Mouse (Mus musculus): ENCODE measurements around the gene Plxna2. TPM values are rescaled to one million over a fixed set of nuclear protein-coding genes. Genes with fewer than 3 reads are reported as not detected.

The Plxna2 gene
- total and polyA plus RNA-seq, 2 experiments from 2014 or later = 9.9 to 43.6 TPM

GRCm38 (mm10) chr1:194816913-194817312 lies 198.9 kb downstream of the Plxna2 start:
- peak; percentile 88 for TF ChIP-seq CTCF (IDR thresholded peaks at IDR 0.05)

GRCm38 (mm10) chr1:194820953-194821352 lies 202.9 kb downstream of the Plxna2 start:
- no peak for TF ChIP-seq CTCF (IDR thresholded peaks at IDR 0.05)
- Histone ChIP-seq H3K27me3 (ENCODE audit: insufficient read depth, low read length) (no peaks in the 10 kb centered on the region), H3K27ac (ENCODE audit: low read depth, low read length) (no peak overlapping the region), H3K9ac (replicated peaks; ENCODE audit: low read length, poor library complexity, severe bottlenecking) (no peak overlapping the region), H3K36me3 (ENCODE audit: insufficient read depth, low read length) (no peaks in the 10 kb centered on the region), H3K4me1 (ENCODE audit: insufficient read depth, low read length) (no peaks in the 10 kb centered on the region), H3K4me2 (ENCODE audit: low read depth, low read length, poor library complexity, severe bottlenecking) (no peak overlapping the region), H3K4me3 (ENCODE audit: low read depth, low read length) (no peak overlapping the region), H3K9me3 (ENCODE audit: low read length) (no peaks in the 10 kb centered on the region)
- DNase-seq (ENCODE audit: low spot score) = no peak
- WGBS = 82% methylated on average over 4 of the region's 4 CpGs
- no peak for ATAC-seq (ENCODE audit: low FRiP score)

More at GRCm38 (mm10) chr1:194816913-194817312, 198.9 kb downstream of the Plxna2 start:
- 40% methylated on average over 2 of the region's 2 CpGs for WGBS
- Histone ChIP-seq H3K4me1 (ENCODE audit: insufficient read depth, low read length) (no peaks in the 10 kb centered on the region), H3K27me3 (ENCODE audit: insufficient read depth, low read length) (no peaks in the 10 kb centered on the region), H3K9ac (replicated peaks; ENCODE audit: low read length, poor library complexity, severe bottlenecking) (no peak overlapping the region), H3K4me3 (ENCODE audit: low read depth, low read length) (no peak overlapping the region), H3K4me2 (ENCODE audit: low read depth, low read length, poor library complexity, severe bottlenecking) (no peak overlapping the region), H3K9me3 (ENCODE audit: low read length) (no peaks in the 10 kb centered on the region), H3K36me3 (ENCODE audit: insufficient read depth, low read length) (peaks cover 19% of the 10 kb centered on the region; the same call in 1 of the 2 replicates), H3K27ac (ENCODE audit: low read depth, low read length) (no peak overlapping the region)
- 0 out of 2 replicates have a peak, but pooled peaks have one; percentile 62 for ATAC-seq (ENCODE audit: low FRiP score)
- peak; percentile 82 for DNase-seq (ENCODE audit: low spot score)

- ATAC-seq (ENCODE audit: low FRiP score) = no peak
- no peak overlapping the region for H3K4me2 ChIP-seq (ENCODE audit: low read depth, low read length, poor library complexity, severe bottlenecking)
Measured at GRCm38 (mm10) chr1:194821721-194822120, 203.7 kb downstream of the Plxna2 start.

DNA sequence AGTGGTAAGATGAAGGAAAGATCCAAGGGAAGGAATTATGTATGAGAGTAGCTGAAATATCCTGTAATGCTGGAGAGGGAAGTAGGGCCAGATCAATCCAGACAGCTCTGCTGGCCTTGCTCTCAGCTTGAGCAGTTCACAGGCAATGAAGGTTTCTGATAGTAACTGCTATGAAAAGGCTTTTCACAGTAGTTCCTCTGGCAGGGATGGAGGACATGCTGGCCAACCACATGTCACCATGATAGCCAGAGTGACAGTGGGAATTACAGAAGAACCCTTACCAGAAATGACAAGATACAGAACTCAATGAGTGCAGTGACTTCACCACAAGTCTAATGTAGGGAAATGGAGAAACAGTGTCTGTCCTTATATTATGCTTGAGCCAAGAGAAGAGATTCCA lies 210.3 kb downstream of the Plxna2 start:
- ATAC-seq (ENCODE audit: low FRiP score) (no peak), DNase-seq (ENCODE audit: low spot score) (no peak)
- Histone ChIP-seq H3K4me2 (ENCODE audit: low read depth, low read length, poor library complexity, severe bottlenecking) (no peak overlapping the region), H3K27ac (ENCODE audit: low read depth, low read length) (no peak overlapping the region), H3K4me3 (ENCODE audit: low read depth, low read length) (no peak overlapping the region), H3K4me1 (ENCODE audit: insufficient read depth, low read length) (no peaks in the 10 kb centered on the region), H3K36me3 (ENCODE audit: insufficient read depth, low read length) (no peaks in the 10 kb centered on the region), H3K9ac (replicated peaks; ENCODE audit: low read length, poor library complexity, severe bottlenecking) (no peak overlapping the region), H3K9me3 (ENCODE audit: low read length) (no peaks in the 10 kb centered on the region), H3K27me3 (ENCODE audit: insufficient read depth, low read length) (no peaks in the 10 kb centered on the region)
- TF ChIP-seq CTCF (IDR thresholded peaks at IDR 0.05) = no peak

More at GRCm38 (mm10) chr1:194821721-194822120, 203.7 kb downstream of the Plxna2 start:
- 80% methylated on average over 1 of the region's 1 CpGs for WGBS
- no peak for TF ChIP-seq CTCF (IDR thresholded peaks at IDR 0.05)
- H3K9ac ChIP-seq (replicated peaks; ENCODE audit: low read length, poor library complexity, severe bottlenecking) = no peak overlapping the region
- no peak for DNase-seq (ENCODE audit: low spot score)
- H3K9me3 ChIP-seq (ENCODE audit: low read length) = no peaks in the 10 kb centered on the region
- no peaks in the 10 kb centered on the region for H3K36me3 ChIP-seq (ENCODE audit: insufficient read depth, low read length)
- no peak overlapping the region for H3K27ac ChIP-seq (ENCODE audit: low read depth, low read length)
- H3K4me3 ChIP-seq (ENCODE audit: low read depth, low read length) = no peak overlapping the region
- no peaks in the 10 kb centered on the region for H3K27me3 ChIP-seq (ENCODE audit: insufficient read depth, low read length)
- H3K4me1 ChIP-seq (ENCODE audit: insufficient read depth, low read length) = no peaks in the 10 kb centered on the region

GRCm38 (mm10) chr1:194835238-194835637 lies 217.2 kb downstream of the Plxna2 start:
- no peaks in the 10 kb centered on the region for H3K36me3 ChIP-seq (ENCODE audit: insufficient read depth, low read length)
- ATAC-seq (ENCODE audit: low FRiP score) = no peak
- no peaks in the 10 kb centered on the region for H3K27me3 ChIP-seq (ENCODE audit: insufficient read depth, low read length)
- TF ChIP-seq CTCF (IDR thresholded peaks at IDR 0.05) = no peak
- H3K9me3 ChIP-seq (ENCODE audit: low read length) = no peaks in the 10 kb centered on the region
- H3K27ac ChIP-seq (ENCODE audit: low read depth, low read length) = no peak overlapping the region
- H3K4me1 ChIP-seq (ENCODE audit: insufficient read depth, low read length) = no peaks in the 10 kb centered on the region
- no peak overlapping the region for H3K4me3 ChIP-seq (ENCODE audit: low read depth, low read length)
- no peak overlapping the region for H3K9ac ChIP-seq (replicated peaks; ENCODE audit: low read length, poor library complexity, severe bottlenecking)
- no peak overlapping the region for H3K4me2 ChIP-seq (ENCODE audit: low read depth, low read length, poor library complexity, severe bottlenecking)
- DNase-seq (ENCODE audit: low spot score) = no peak

GRCm38 (mm10) chr1:194836182-194836581 lies 218.2 kb downstream of the Plxna2 start:
- TF ChIP-seq CTCF (IDR thresholded peaks at IDR 0.05) = no peak
- Histone ChIP-seq H3K36me3 (ENCODE audit: insufficient read depth, low read length) (no peaks in the 10 kb centered on the region), H3K9ac (replicated peaks; ENCODE audit: low read length, poor library complexity, severe bottlenecking) (no peak overlapping the region), H3K4me1 (ENCODE audit: insufficient read depth, low read length) (no peaks in the 10 kb centered on the region), H3K27me3 (ENCODE audit: insufficient read depth, low read length) (no peaks in the 10 kb centered on the region), H3K27ac (ENCODE audit: low read depth, low read length) (no peak overlapping the region), H3K9me3 (ENCODE audit: low read length) (no peaks in the 10 kb centered on the region), H3K4me2 (ENCODE audit: low read depth, low read length, poor library complexity, severe bottlenecking) (no peak overlapping the region), H3K4me3 (ENCODE audit: low read depth, low read length) (no peak overlapping the region)
- 59% methylated on average over 3 of the region's 3 CpGs for WGBS
- DNase-seq (ENCODE audit: low spot score) = no peak
- no peak for ATAC-seq (ENCODE audit: low FRiP score)
